Mouse (Mus musculus) bone marrow, adult 2 months (tissue): ENCODE data around the gene Nfia.

Experiments
- CTCF ChIP-seq: fragments of 200-500 bp; IDR thresholded peaks from 2 replicates; pipeline ENCODE4 v1.5.1; 2011; ENCODE audit warnings: low read length, control low read depth; ENCODE audit not compliant: control insufficient read depth, insufficient read depth
- POLR2A ChIP-seq: fragments of 200-500 bp; IDR thresholded peaks from 2 replicates; pipeline ENCODE4 v1.6.1; 2011; ENCODE audit warnings: low read depth, mild to moderate bottlenecking, control low read depth, low read length, borderline replicate concordance; ENCODE audit not compliant: control insufficient read depth

DNA sequence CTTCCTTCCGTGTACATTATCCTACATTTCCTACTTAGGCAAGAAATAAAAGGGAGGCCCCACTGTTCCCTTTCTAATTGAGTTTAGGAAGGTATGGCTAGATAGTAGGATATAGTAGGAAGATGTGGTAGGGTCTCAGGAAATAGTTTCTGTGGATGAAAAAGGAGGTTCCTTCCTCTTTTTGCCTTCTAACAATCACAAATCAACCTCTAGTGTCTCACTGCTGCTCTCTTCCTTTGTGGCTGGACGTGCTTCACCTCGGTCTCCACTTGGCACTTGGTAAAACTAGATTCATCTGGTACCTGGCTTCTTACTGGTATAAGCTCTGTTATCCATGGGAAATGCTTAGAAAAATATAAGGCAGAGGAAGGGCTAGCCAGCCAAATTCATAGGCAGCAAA, 65.2 kb downstream of the Nfia start:
- TF ChIP-seq CTCF (no peak), POLR2A (no peak)
